Mouse (Mus musculus) embryonic stem cell, embryonic (primary cell): Measurements from ENCODE around the gene Slc36a3.

Source experiments
- CTCF ChIA-PET, 4 experiments: fragments of 300-600 bp in 2 of 4; fragments of 350-600 bp in 2 of 4; sonication (Branson Sonifier 250); formaldehyde crosslinking; loops; one replicate each; lab custom pipeline; 2022; ENCODE audit warnings: inconsistent platforms in 2 of 4; lab: Charles Lee
- POLR2A ChIA-PET, 4 experiments: fragments of 300-600 bp in 2 of 4; fragments of 350-600 bp in 2 of 4; sonication (Branson Sonifier 250); formaldehyde crosslinking; loops; one replicate each; lab custom pipeline; 2022; ENCODE audit warnings: antibody characterized with exemption in 4 of 4, inconsistent platforms in 1 of 4; lab: Charles Lee

Gene Slc36a3

GRCm38 (mm10) chr11:55128411-55128810 is 23.1 kb downstream of the Slc36a3 start:
- CTCF ChIA-PET: interaction anchor here in 1 of 4 experiments (0.9 to 1.3 kb wide), 2 partner anchors 36 to 71 kb away, joined by 3 read pairs; no protein-coding TSS in a partner anchor

GRCm38 (mm10) chr11:55127937-55128336 is 23.6 kb downstream of the Slc36a3 start:
- CTCF ChIA-PET: interaction anchor here in 1 of 4 experiments (1.3 kb wide), 1 partner anchor 37 kb away, joined by 3 read pairs; no protein-coding TSS in a partner anchor

More at GRCm38 (mm10) chr11:55128411-55128810, 23.1 kb downstream of the Slc36a3 start:
- POLR2A ChIA-PET: interaction anchor here in 3 of 4 experiments (0.6 to 4.9 kb wide), 19 partner anchors 8 to 328 kb away, joined by 3 to 27 read pairs (median 4); partner anchors contain the start of genes Gm2a (in 2 of the 3) and Slc36a3 (in 1 of the 3)

GRCm38 (mm10) chr11:55126663-55127062 is 24.8 kb downstream of the Slc36a3 start:
- CTCF ChIA-PET: no interaction called here
- POLR2A ChIA-PET: interaction anchor here in 1 of 4 experiments (2.5 kb wide), 1 partner anchor 24 kb away, joined by 9 read pairs; the partner anchor contains the start of gene Slc36a3

More at GRCm38 (mm10) chr11:55127937-55128336, 23.6 kb downstream of the Slc36a3 start:
- POLR2A ChIA-PET: interaction anchor here in 3 of 4 experiments (0.6 to 4.9 kb wide), 14 partner anchors 8 to 327 kb away, joined by 3 to 27 read pairs (median 4); partner anchors contain the start of genes Gm2a (in 2 of the 3) and Slc36a3 (in 1 of the 3)

- ChIA-PET POLR2A (interaction anchor here in 3 of 4 experiments (0.8 to 3.6 kb wide), 12 partner anchors 9 to 347 kb away, joined by 3 to 26 read pairs (median 6); partner anchors contain the start of genes Gm2a (in 3 of the 3), Ccdc69 (in 1 of the 3) and G3bp1 (in 1 of the 3)), CTCF (interaction anchor here in 1 of 4 experiments (0.7 to 1.2 kb wide), 3 partner anchors 64 to 265 kb away, joined by 3 to 5 read pairs (median 3); no protein-coding TSS in a partner anchor)
Observed at GRCm38 (mm10) chr11:55121430-55121829, 30.1 kb downstream of the Slc36a3 start.

- POLR2A ChIA-PET: interaction anchor here in 3 of 4 experiments (0.5 to 3.6 kb wide), 34 partner anchors 9 to 419 kb away, joined by 3 to 26 read pairs (median 4); partner anchors contain the start of genes Gm2a (in 3 of the 3), Ccdc69 (in 1 of the 3), G3bp1 (in 1 of the 3) and Lyrm7 (in 1 of the 3)
- CTCF ChIA-PET: interaction anchor here in 3 of 4 experiments (0.6 to 1.2 kb wide), 7 partner anchors 34 to 266 kb away, joined by 3 to 5 read pairs (median 3); no protein-coding TSS in a partner anchor
Observed at GRCm38 (mm10) chr11:55120821-55121271, 30.7 kb downstream of the Slc36a3 start.

GRCm38 (mm10) chr11:55120279-55120678 is 31.2 kb downstream of the Slc36a3 start:
- POLR2A ChIA-PET: interaction anchor here (0.6 to 3.6 kb wide), 33 partner anchors 10 to 1351 kb away, joined by 3 to 26 read pairs (median 4); partner anchors contain the start of genes Gm2a (in 3 of the 4), Ccdc69 (in 1 of the 4), G3bp1 (in 1 of the 4) and Lyrm7 (in 1 of the 4)
- CTCF ChIA-PET: interaction anchor here in 3 of 4 experiments (0.6 to 1.2 kb wide), 7 partner anchors 22 to 133 kb away, joined by 3 to 9 read pairs (median 4); partner anchors contain the start of gene Gm2a (in 1 of the 3)

GRCm38 (mm10) chr11:55117031-55117430 is 34.5 kb downstream of the Slc36a3 start:
- POLR2A ChIA-PET: interaction anchor here in 2 of 4 experiments (0.7 to 6.7 kb wide), 4 partner anchors 11 to 41 kb away, joined by 3 to 40 read pairs (median 3); partner anchors contain the start of gene Gm2a (in 2 of the 2)
- CTCF ChIA-PET: interaction anchor here in 1 of 4 experiments (1.2 kb wide), 1 partner anchor 30 kb away, joined by 3 read pairs; no protein-coding TSS in a partner anchor

GRCm38 (mm10) chr11:55116004-55116403 is 35.5 kb downstream of the Slc36a3 start:
- ChIA-PET POLR2A (interaction anchor here in 3 of 4 experiments (0.6 to 6.7 kb wide), 9 partner anchors 9 to 73 kb away, joined by 3 to 40 read pairs (median 3); partner anchors contain the start of gene Gm2a (in 1 of the 3)), CTCF (interaction anchor here in 2 of 4 experiments (0.6 to 0.7 kb wide), 4 partner anchors 29 to 554 kb away, joined by 3 to 6 read pairs (median 4); no protein-coding TSS in a partner anchor)

- CTCF ChIA-PET: interaction anchor here in 3 of 4 experiments (0.5 to 1.3 kb wide), 3 partner anchors 27 to 1384 kb away, joined by 3 to 15 read pairs (median 4); no protein-coding TSS in a partner anchor
- POLR2A ChIA-PET: interaction anchor here in 3 of 4 experiments (0.7 to 6.7 kb wide), 9 partner anchors 10 to 347 kb away, joined by 3 to 40 read pairs (median 4); partner anchors contain the start of genes Gm2a (in 2 of the 3), Atox1 (in 1 of the 3) and Ccdc69 (in 1 of the 3)
Observed at GRCm38 (mm10) chr11:55114291-55114690, 37.2 kb downstream of the Slc36a3 start.

GRCm38 (mm10) chr11:55113861-55114250 is 37.7 kb downstream of the Slc36a3 start:
- POLR2A ChIA-PET: interaction anchor here in 3 of 4 experiments (0.7 to 6.7 kb wide), 15 partner anchors 10 to 354 kb away, joined by 3 to 40 read pairs (median 4); partner anchors contain the start of genes Atox1 (in 2 of the 3), Gm2a (in 2 of the 3) and Ccdc69 (in 1 of the 3)
- CTCF ChIA-PET: interaction anchor here in 1 of 4 experiments (1.1 kb wide), 1 partner anchor 27 kb away, joined by 3 read pairs; no protein-coding TSS in a partner anchor

GRCm38 (mm10) chr11:55113209-55113860 is 38.2 kb downstream of the Slc36a3 start:
- CTCF ChIA-PET: interaction anchor here in 2 of 4 experiments (0.6 to 1.1 kb wide), 3 partner anchors 26 to 579 kb away, joined by 3 to 4 read pairs (median 3); no protein-coding TSS in a partner anchor
- POLR2A ChIA-PET: interaction anchor here in 3 of 4 experiments (0.8 to 6.7 kb wide), 15 partner anchors 9 to 355 kb away, joined by 3 to 40 read pairs (median 4); partner anchors contain the start of genes Gm2a (in 3 of the 3), Atox1 (in 1 of the 3), Ccdc69 (in 1 of the 3) and Lyrm7 (in 1 of the 3)

- CTCF ChIA-PET: no interaction called here
- POLR2A ChIA-PET: interaction anchor here in 1 of 4 experiments (6.7 kb wide), 1 partner anchor 13 kb away, joined by 40 read pairs; the partner anchor contains the start of gene Gm2a
Observed at GRCm38 (mm10) chr11:55110566-55111169, 40.8 kb downstream of the Slc36a3 start.

GRCm38 (mm10) chr11:55109521-55110300 is 41.8 kb downstream of the Slc36a3 start:
- ChIA-PET CTCF (interaction anchor here in 1 of 4 experiments (0.7 kb wide), 1 partner anchor 122 kb away, joined by 3 read pairs; no protein-coding TSS in a partner anchor), POLR2A (interaction anchor here in 2 of 4 experiments (0.9 to 4.1 kb wide), 4 partner anchors 10 to 12 kb away, joined by 3 to 38 read pairs (median 17); partner anchors contain the start of gene Gm2a (in 2 of the 2))

GRCm38 (mm10) chr11:55106636-55107035 is 44.9 kb downstream of the Slc36a3 start:
- CTCF ChIA-PET: interaction anchor here in 1 of 4 experiments (0.9 kb wide), 1 partner anchor 19 kb away, joined by 4 read pairs; no protein-coding TSS in a partner anchor
- POLR2A ChIA-PET: interaction anchor here in 2 of 4 experiments (0.9 to 4.1 kb wide), 8 partner anchors 8 to 134 kb away, joined by 3 to 38 read pairs (median 3); partner anchors contain the start of gene Gm2a (in 2 of the 2)

GRCm38 (mm10) chr11:55105389-55105788 is 46.1 kb downstream of the Slc36a3 start:
- ChIA-PET CTCF (no interaction called here), POLR2A (interaction anchor here in 1 of 4 experiments (0.9 to 1.0 kb wide), 2 partner anchors 35 to 36 kb away, joined by 3 read pairs; no protein-coding TSS in a partner anchor)
